7 mouse cellular contexts compared by ENCODE assay signal in genomic region chr9:55148854-55149498, GRCm38 (mm10). TPM values are rescaled to one million over a fixed set of nuclear protein-coding genes. Genes with fewer than 3 reads are reported as not detected.
DNase-seq lines count a peak whose midpoint lies in the region; ATAC-seq lines count a peak whose summit lies in the region.

Gene Ube2q2, plus strand, starts transcription at chr9:55148854.

- no peaks in the 10 kb centered on the region for H3K4me1 ChIP-seq in hindbrain, embryonic 11.5 days (replicated peaks; ENCODE audit: control insufficient read depth, insufficient read depth, low read length)

- H3K9me3 ChIP-seq in hindbrain, embryonic 11.5 days (ENCODE audit: control insufficient read depth, low read length): no peaks in the 10 kb centered on the region

- peak; percentile 39 for DNase-seq in WW6 (ENCODE audit: low read depth, low spot score)
- peak; percentile 77 for DNase-seq in cerebellum, adult 9-11 months
- DNase-seq in frontal cortex, postnatal 10 days (ENCODE audit: low spot score in 2 of 2): peak; percentile 36 to 77
- DNase-seq in hindbrain, embryonic 11.5 days (ENCODE audit: low spot score): peak; percentile 85
- DNase-seq in left cerebral cortex, postnatal 25 days (ENCODE audit: low spot score in 2 of 2): peak; percentile 56 to 73
- peak; percentile 84 for DNase-seq in mesoderm, embryonic 11.5 days (ENCODE audit: low read depth, low spot score)
- peak; percentile 47 for DNase-seq in skeletal muscle tissue, adult 2 months (ENCODE audit: low read depth, low spot score)

- peak within 1 kb of the TSS; percentile 90 for H3K4me3 ChIP-seq in hindbrain, embryonic 11.5 days (ENCODE audit: low read depth, low read length)

- intact Hi-C loops in left cerebral cortex, postnatal 25 days (cut with DNase I): loop anchor here (10.0 kb wide), 1 partner anchor 246 kb away; no protein-coding TSS in a partner anchor

- H3K9ac ChIP-seq in hindbrain, embryonic 11.5 days (ENCODE audit: low read depth, low read length): peak within 1 kb of the TSS; percentile 96

- ATAC-seq in hindbrain, embryonic 11.5 days (ENCODE audit: low FRiP score): peak; percentile 87

- peak within 1 kb of the TSS; percentile 82 for H3K4me2 ChIP-seq in hindbrain, embryonic 11.5 days (replicated peaks; ENCODE audit: low read depth, low read length)

- H3K27ac ChIP-seq in hindbrain, embryonic 11.5 days (ENCODE audit: low read depth, low read length): peak within 1 kb of the TSS; percentile 86

- H3K27me3 ChIP-seq in hindbrain, embryonic 11.5 days (ENCODE audit: control insufficient read depth, insufficient read depth, low read length): no peaks in the 10 kb centered on the region

- WGBS in hindbrain, embryonic 11.5 days: 0% methylated on average over 50 of the region's 81 CpGs

- no peaks in the 10 kb centered on the region for H3K36me3 ChIP-seq in hindbrain, embryonic 11.5 days (ENCODE audit: control insufficient read depth, insufficient read depth, low read length)

RNA-seq across cellular contexts. Expression of gene Ube2q2, which starts in this region (rescaled TPM):
- polyA plus RNA-seq in hindbrain, embryonic 11.5 days (2014; fragmentation: Nextera tagmentation; extraction: Ambion mirVana): 47.7 and 55.1 TPM in 2 replicates
- 10 to 100 TPM; 64.0 to 65.5 TPM for total RNA-seq in left cerebral cortex, postnatal 25 days (2021)

Comparison
In these comparisons a context has a peak if more than half of its experiments do, and no peak if none do; other contexts are left out.
1. Peak in every context shown above with its lines: DNase-seq, ATAC-seq, H3K4me3 ChIP-seq and H3K27ac ChIP-seq.